Mouse (Mus musculus) liver, embryonic 11.5 days (tissue): ENCODE data around the gene Prkar1a. TPM values are rescaled to one million over a fixed set of nuclear protein-coding genes. Genes with fewer than 3 reads are reported as not detected.
"Not testable (repeated sequence)": the region's sequence is repeated elsewhere in the genome, so short reads cannot be mapped to it uniquely, and the experiment has no call there.

ENCODE experiments used
- ATAC-seq: fragments of 200-750 bp; cut with Nextera tagmentation; replicated peaks from 2 replicates; pipeline ENCODE4 v1.8.0; 2017; ENCODE audit warnings: moderate number of reproducible peaks, mild to moderate bottlenecking, moderate TSS enrichment, moderate library complexity; ENCODE audit not compliant: low FRiP score
- DNase-seq: peaks from one replicate; pipeline ENCODE4 v3.0.0-alpha.2; 2017; ENCODE audit warnings: low spot score
- H3K27ac ChIP-seq: fragments of 300-500 bp; sonication (generic); 2 replicates; pipeline ENCODE4 v1.5.1; 2014; ENCODE audit warnings: mild to moderate bottlenecking, low read depth, low read length, control low read depth
- H3K27me3 ChIP-seq: fragments of 300-500 bp; sonication (generic); replicated peaks from 2 replicates; pipeline ENCODE4 v1.6.1; 2014; ENCODE audit warnings: low read length, mixed read lengths; ENCODE audit not compliant: control insufficient read depth, insufficient read depth
- H3K36me3 ChIP-seq: fragments of 300-500 bp; sonication (generic); 2 replicates; pipeline ENCODE4 v1.6.1; 2014; ENCODE audit warnings: mild to moderate bottlenecking, low read length, moderate library complexity, mixed read lengths; ENCODE audit not compliant: control insufficient read depth, insufficient read depth
- H3K4me1 ChIP-seq: fragments of 300-500 bp; sonication (generic); replicated peaks from 2 replicates; pipeline ENCODE4 v1.6.1; 2014; ENCODE audit warnings: low read length, mixed read lengths; ENCODE audit not compliant: control insufficient read depth, insufficient read depth
- H3K4me2 ChIP-seq: fragments of 300-500 bp; sonication (generic); 2 replicates; pipeline ENCODE4 v1.6.1; 2014; ENCODE audit warnings: mild to moderate bottlenecking, control low read depth, moderate library complexity
- H3K4me3 ChIP-seq: fragments of 300-500 bp; sonication (generic); 2 replicates; pipeline ENCODE4 v1.5.1; 2014; ENCODE audit warnings: low read depth, low read length, control low read depth
- H3K9ac ChIP-seq: fragments of 300-500 bp; sonication (generic); 2 replicates; pipeline ENCODE4 v1.6.1; 2014; ENCODE audit warnings: low read depth, low read length, control low read depth
- H3K9me3 ChIP-seq: fragments of 300-500 bp; sonication (generic); 2 replicates; pipeline ENCODE4 v1.6.1; 2016; ENCODE audit warnings: low read length, inconsistent platforms, mixed read lengths; ENCODE audit not compliant: control insufficient read depth
- WGBS: fragments of 180-500 bp; shearing (Covaris S2); extraction: QIAGEN DNeasy Blood & Tissue Kit; methylation state at CpG from one replicate; pipeline ENCODE4 v1.1.7; 2014; 5-methylcytosine and 5-hydroxymethylcytosine counted together
- polyA plus RNA-seq: library from polyadenylated mRNA; unstranded; fragments of >200 nt; fragmentation: Nextera tagmentation; extraction: Ambion mirVana; gene quantifications from 2 replicates; pipeline ENCODE4 v1.2.1, GENCODE M21; 2014

The Prkar1a gene
- polyA plus RNA-seq, 1 experiment from 2014 or later, result 261 TPM

GRCm38 (mm10) chr11:109651566-109652024 lies 2.4 kb downstream of the Prkar1a start:
- Histone ChIP-seq H3K27me3 (no peaks in the 10 kb centered on the region), H3K4me2 (peak overlapping the region; percentile 94), H3K4me1 (peaks cover 37% of the 10 kb centered on the region), H3K9ac (peak overlapping the region; percentile 83), H3K4me3 (peak overlapping the region; percentile 80), H3K27ac (peak overlapping the region; percentile 81), H3K9me3 (no peaks in the 10 kb centered on the region), H3K36me3 (peaks cover 6% of the 10 kb centered on the region; the same call in 1 of the 2 replicates)
- ATAC-seq (0 out of 2 replicates have a peak, but pooled peaks have one; percentile 3), DNase-seq (no peak)
- WGBS, result 0% methylated on average over 21 of the region's 21 CpGs

GRCm38 (mm10) chr11:109652505-109652904 lies 3.3 kb downstream of the Prkar1a start:
- Histone ChIP-seq H3K36me3 (peaks cover 10% of the 10 kb centered on the region; the same call in 1 of the 2 replicates), H3K4me3 (peak overlapping the region; percentile 80), H3K4me2 (peak overlapping the region; percentile 94), H3K4me1 (peaks cover 42% of the 10 kb centered on the region), H3K27ac (peak overlapping the region; percentile 81; the same call in 1 of the 2 replicates), H3K27me3 (no peaks in the 10 kb centered on the region), H3K9ac (peak overlapping the region; percentile 83), H3K9me3 (no peaks in the 10 kb centered on the region)
- no peak for DNase-seq
- 47% methylated on average over 6 of the region's 6 CpGs for WGBS
- ATAC-seq, result no peak

- Histone ChIP-seq H3K9me3 (no peaks in the 10 kb centered on the region), H3K27ac (no peak overlapping the region), H3K27me3 (no peaks in the 10 kb centered on the region), H3K4me1 (peaks cover 42% of the 10 kb centered on the region), H3K4me3 (no peak overlapping the region; the same call in 1 of the 2 replicates), H3K36me3 (peaks cover 10% of the 10 kb centered on the region; the same call in 1 of the 2 replicates), H3K4me2 (peak overlapping the region; percentile 94; the same call in 1 of the 2 replicates), H3K9ac (no peak overlapping the region)
- WGBS, result 76% methylated on average over 8 of the region's 8 CpGs
- DNase-seq, result no peak
- no peak for ATAC-seq
These were observed 4.0 kb downstream of the Prkar1a start for GRCm38 (mm10) chr11:109653201-109653600.

- Histone ChIP-seq H3K9ac (no peak overlapping the region), H3K36me3 (peaks cover 10% of the 10 kb centered on the region; the same call in 1 of the 2 replicates), H3K4me3 (no peak overlapping the region), H3K27ac (no peak overlapping the region), H3K4me1 (peaks cover 37% of the 10 kb centered on the region), H3K27me3 (no peaks in the 10 kb centered on the region), H3K4me2 (no peak overlapping the region), H3K9me3 (no peaks in the 10 kb centered on the region)
- DNase-seq, result no peak
- 90% methylated on average over 6 of the region's 6 CpGs for WGBS
- no peak for ATAC-seq
These were observed 5.4 kb downstream of the Prkar1a start for GRCm38 (mm10) chr11:109654581-109654980.

- WGBS, result 56% methylated on average over 7 of the region's 7 CpGs
- no peak for DNase-seq
- Histone ChIP-seq H3K9me3 (no peaks in the 10 kb centered on the region), H3K27ac (no peak overlapping the region), H3K4me3 (no peak overlapping the region), H3K27me3 (no peaks in the 10 kb centered on the region), H3K4me2 (peak overlapping the region; percentile 18; the same call in 1 of the 2 replicates), H3K36me3 (peaks cover 21% of the 10 kb centered on the region), H3K9ac (no peak overlapping the region), H3K4me1 (peaks cover 30% of the 10 kb centered on the region)
- ATAC-seq, result peak; percentile 84
These were observed 7.0 kb downstream of the Prkar1a start for GRCm38 (mm10) chr11:109656232-109656631.

- not testable (repeated sequence) for ATAC-seq, H3K9me3 ChIP-seq, H3K4me3 ChIP-seq, H3K4me2 ChIP-seq, H3K27ac ChIP-seq, H3K9ac ChIP-seq, H3K27me3 ChIP-seq, DNase-seq
- Histone ChIP-seq H3K4me1 (peaks cover 14% of the 10 kb centered on the region), H3K36me3 (peaks cover 38% of the 10 kb centered on the region)
- 95% methylated on average over 8 of the region's 8 CpGs for WGBS
These were observed 11.3 kb downstream of the Prkar1a start for GRCm38 (mm10) chr11:109660526-109660925.

GRCm38 (mm10) chr11:109664293-109664692 lies 15.1 kb downstream of the Prkar1a start:
- no peak for DNase-seq
- Histone ChIP-seq H3K9ac (no peak overlapping the region), H3K27me3 (no peaks in the 10 kb centered on the region), H3K4me2 (no peak overlapping the region), H3K9me3 (no peaks in the 10 kb centered on the region), H3K4me3 (no peak overlapping the region), H3K36me3 (peaks cover 62% of the 10 kb centered on the region), H3K27ac (no peak overlapping the region), H3K4me1 (no peaks in the 10 kb centered on the region)
- ATAC-seq, result no peak
- WGBS, result 92% methylated on average over 13 of the region's 13 CpGs

GRCm38 (mm10) chr11:109665424-109665823 lies 16.2 kb downstream of the Prkar1a start:
- Histone ChIP-seq H3K9ac (no peak overlapping the region), H3K36me3 (peaks cover 62% of the 10 kb centered on the region), H3K9me3 (no peaks in the 10 kb centered on the region), H3K4me1 (no peaks in the 10 kb centered on the region), H3K4me2 (no peak overlapping the region), H3K27ac (no peak overlapping the region), H3K27me3 (no peaks in the 10 kb centered on the region), H3K4me3 (no peak overlapping the region)
- 87% methylated on average over 6 of the region's 6 CpGs for WGBS
- ATAC-seq, result no peak
- no peak for DNase-seq

- Histone ChIP-seq H3K4me2 (no peak overlapping the region), H3K27ac (no peak overlapping the region), H3K4me1 (no peaks in the 10 kb centered on the region), H3K9ac (no peak overlapping the region), H3K36me3 (peaks cover 57% of the 10 kb centered on the region), H3K27me3 (no peaks in the 10 kb centered on the region), H3K9me3 (no peaks in the 10 kb centered on the region), H3K4me3 (no peak overlapping the region)
- ATAC-seq (no peak), DNase-seq (no peak)
- 94% methylated on average over 13 of the region's 13 CpGs for WGBS
These were observed 17.2 kb downstream of the Prkar1a start for GRCm38 (mm10) chr11:109666411-109666810.
